Mouse (Mus musculus) kidney, postnatal 4 days (tissue): ENCODE data around the gene Meis2.

Experiments
- DNase-seq, 2 experiments: peaks; one replicate each; pipeline ENCODE4 v3.0.0; 2021; ENCODE audit warnings: mixed read lengths in 2 of 2

The Meis2 gene

DNA sequence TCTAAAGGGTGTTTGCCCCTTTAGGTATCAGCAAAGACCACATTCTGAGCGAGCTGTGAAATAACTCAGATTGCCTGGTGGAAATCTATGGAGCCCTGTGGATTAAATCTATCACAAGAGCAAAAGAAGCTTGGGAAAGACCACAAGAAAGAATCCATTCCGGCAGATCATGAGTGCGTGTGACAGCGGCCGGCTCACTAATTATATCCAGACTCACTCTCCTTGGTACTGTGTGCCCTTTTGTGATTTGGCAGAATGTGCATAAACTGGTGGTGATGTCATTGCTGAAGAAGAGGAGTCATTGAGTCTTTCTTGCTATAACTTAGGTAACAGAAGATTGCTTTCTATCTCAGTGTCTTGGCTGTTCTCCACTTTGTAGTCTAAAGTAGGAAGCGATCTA lies 172.5 kb downstream of the Meis2 start:
- no peak for DNase-seq

DNA sequence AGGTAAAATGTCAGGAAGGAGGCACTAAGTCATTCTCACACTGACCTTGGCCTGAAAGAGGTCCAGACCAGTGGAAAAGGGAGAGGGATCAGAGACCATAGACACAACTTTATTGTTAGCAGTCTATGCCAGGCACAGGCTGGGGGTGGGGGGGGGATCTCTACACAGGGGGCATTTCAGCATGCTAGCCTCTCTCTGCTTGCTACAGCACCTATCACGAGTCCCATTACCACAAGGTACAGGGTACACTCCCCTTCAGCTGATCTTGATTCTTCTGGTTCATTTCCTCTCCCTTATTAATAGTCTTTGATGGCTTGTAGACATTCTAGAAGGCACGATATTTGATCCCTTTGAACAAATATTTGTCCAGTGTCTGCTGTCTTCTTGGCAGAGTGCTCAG lies 174.9 kb downstream of the Meis2 start:
- no peak for DNase-seq

DNA sequence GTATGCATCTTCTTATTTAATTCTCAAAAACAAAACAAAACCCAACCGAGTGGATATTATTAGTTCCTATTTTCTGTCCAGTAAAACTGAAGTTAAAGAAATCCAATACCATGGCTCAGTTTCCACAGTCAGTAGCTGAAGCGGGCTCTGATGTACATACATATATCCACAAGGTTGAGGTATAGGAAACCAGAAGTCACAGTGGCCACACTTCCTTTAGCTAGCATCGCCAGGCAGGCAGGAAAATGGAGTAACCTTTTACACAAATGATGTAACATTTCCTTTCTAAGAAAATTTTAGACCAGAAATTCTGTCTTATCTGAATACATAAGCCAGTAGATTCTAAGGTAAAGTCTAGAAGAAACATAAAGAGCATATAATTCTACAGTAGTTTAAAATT lies 175.6 kb downstream of the Meis2 start:
- DNase-seq, result no peak

DNA sequence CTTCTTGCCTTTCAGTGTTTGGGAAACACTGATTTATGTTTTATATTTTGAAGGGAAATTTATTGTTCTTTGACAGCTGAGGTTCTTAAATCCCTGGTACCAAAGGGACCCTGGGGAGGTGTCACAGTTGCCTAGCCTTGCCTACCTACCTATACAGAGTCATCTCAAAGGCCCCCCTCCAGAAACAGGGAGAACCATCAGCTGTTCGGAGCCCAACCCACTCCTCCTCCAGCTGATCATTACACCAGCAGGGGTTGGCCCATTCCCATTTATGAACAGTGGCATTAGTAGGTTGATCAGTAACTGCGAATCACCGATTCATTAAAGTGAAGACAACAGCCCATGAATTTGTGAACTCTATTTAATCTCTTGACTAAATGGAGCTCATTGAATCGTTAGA lies 176.4 kb downstream of the Meis2 start:
- no peak for DNase-seq

DNA sequence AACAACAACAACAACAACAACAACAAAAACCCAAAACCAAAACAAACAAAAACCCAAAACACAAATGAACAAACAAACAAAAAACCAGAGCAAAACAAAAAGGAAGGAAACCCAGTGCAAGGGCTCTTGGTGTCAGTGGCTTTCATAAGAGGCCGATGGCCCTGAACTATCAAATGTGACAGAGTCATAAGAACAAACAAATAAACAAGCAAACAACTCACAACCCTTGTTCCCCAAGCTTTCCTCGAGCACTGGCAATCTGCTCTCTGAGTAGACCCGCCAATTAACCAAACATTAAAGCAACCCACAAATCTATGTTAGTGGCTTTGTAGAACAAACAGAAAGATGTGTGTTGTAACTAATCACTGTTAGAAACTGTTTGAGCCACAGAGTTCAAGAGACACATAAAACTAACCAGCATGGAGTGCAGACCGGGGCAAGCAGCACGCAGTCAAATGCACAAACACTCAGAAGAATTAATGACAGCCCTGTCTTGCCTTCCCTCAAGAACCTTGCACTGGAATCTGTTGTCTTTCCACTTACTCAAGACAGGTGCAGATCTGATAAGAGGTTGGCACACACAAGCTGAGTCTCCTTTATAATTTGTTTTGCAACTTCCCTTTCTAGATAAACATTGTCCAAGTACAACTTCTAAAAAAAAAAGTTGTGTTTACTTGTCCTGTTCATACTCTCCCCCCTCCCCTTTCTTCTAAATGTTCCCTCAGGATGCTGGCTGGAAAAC lies 177.1 kb downstream of the Meis2 start:
- no peak for DNase-seq

- no peak for DNase-seq
These were observed 178.0 kb downstream of the Meis2 start for GRCm38 (mm10) chr2:115887631-115888030.

DNA sequence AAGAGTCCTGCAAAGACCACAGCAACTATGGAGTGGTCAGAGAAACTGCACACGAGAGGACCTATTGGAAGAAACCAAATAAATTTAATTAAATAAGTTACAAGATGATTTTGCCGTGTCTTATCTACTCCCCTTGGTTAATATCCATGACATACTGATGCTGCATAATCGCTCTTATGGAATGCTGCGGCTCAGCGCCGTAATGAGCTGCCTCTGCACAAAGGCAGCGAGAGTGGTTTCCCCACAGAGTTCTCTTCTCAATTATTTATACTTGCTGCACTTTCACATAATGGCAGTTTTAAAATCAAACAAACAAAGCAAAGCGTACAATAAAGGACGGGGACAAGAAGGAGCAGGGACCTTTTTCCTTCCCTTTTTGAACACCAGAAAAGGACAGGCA lies 181.5 kb downstream of the Meis2 start:
- no peak for DNase-seq

GRCm38 (mm10) chr2:115883520-115883919 lies 182.1 kb downstream of the Meis2 start:
- no peak for DNase-seq

GRCm38 (mm10) chr2:115875802-115876531 lies 189.7 kb downstream of the Meis2 start:
- peak; percentile 30 to 47 for DNase-seq

- peak; percentile 56 to 72 for DNase-seq
These were observed 192.8 kb downstream of the Meis2 start for GRCm38 (mm10) chr2:115872851-115873250.

DNA sequence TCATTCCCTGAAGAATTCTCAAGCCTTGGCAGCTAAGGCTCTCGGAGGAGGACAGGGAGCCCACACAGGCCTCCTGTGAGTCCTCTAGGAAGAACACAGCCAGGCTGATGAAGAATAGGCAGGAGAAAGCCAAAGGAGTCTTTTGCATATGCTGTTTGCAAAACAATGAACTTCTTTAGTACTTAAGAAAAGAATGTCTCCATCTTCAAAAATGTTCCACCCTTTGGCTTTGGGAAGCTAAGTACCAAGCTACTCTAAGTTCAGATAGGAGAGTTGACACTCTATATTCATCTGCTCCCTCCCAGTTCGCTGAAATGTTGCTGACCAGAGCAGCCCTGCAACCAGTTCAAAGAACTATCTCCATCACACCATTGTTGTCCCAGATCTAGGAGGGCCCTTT lies 195.7 kb downstream of the Meis2 start:
- DNase-seq, result no peak

GRCm38 (mm10) chr2:115860600-115861347 lies 204.9 kb downstream of the Meis2 start:
- peak; percentile 74 to 84 for DNase-seq

DNA sequence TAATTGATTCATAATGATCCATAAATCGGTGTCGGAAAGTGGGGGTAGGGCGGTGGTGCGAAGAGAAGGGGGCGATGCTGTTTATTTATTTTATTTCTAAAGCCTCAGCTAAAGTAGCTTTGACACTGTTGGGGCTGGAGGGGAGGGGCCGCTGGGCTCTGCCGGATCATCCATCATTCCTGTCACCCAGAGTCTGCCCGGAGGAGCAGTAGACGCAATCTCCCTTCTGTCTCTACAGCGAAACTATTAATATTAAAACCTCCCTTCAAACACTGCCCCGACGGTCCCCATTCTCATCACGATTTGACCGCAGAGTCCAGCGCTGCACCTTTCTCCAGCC lies 205.5 kb downstream of the Meis2 start:
- peak; percentile 73 to 84 for DNase-seq

- DNase-seq, result peak; percentile 75 to 84
These were observed 206.1 kb downstream of the Meis2 start for GRCm38 (mm10) chr2:115859371-115860140.

- peak in 1 of 2 experiments; percentile 10 for DNase-seq
These were observed 206.7 kb downstream of the Meis2 start for GRCm38 (mm10) chr2:115858927-115859326.

DNA sequence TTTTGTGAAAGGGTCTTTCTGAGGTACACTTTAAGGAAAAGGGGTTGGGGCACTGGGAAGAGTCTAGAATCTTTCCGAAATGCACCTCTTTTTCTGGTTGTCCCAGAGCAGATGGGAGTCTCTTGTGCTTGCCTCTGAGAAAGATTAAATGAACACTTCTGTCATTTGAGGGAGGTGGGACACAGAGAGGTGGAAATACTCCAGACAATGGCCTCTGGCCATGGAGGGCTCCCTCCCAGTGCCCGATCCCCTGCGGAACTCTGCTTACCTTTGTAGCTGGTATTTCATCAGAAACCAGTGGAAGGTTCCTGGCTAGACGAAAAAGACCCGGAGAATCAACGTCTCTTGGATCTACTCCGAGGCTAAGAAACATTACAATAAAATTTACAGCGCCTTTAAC lies 207.4 kb downstream of the Meis2 start:
- DNase-seq, result peak; percentile 20 to 44

- peak; percentile 16 to 29 for DNase-seq
These were observed 208.2 kb downstream of the Meis2 start for GRCm38 (mm10) chr2:115857123-115858080.

- DNase-seq, result peak in 1 of 2 experiments; percentile 42
These were observed 209.1 kb downstream of the Meis2 start for GRCm38 (mm10) chr2:115856401-115857073.

- DNase-seq, result peak; percentile 95
These were observed 209.9 kb downstream of the Meis2 start for GRCm38 (mm10) chr2:115855511-115856400.

DNA sequence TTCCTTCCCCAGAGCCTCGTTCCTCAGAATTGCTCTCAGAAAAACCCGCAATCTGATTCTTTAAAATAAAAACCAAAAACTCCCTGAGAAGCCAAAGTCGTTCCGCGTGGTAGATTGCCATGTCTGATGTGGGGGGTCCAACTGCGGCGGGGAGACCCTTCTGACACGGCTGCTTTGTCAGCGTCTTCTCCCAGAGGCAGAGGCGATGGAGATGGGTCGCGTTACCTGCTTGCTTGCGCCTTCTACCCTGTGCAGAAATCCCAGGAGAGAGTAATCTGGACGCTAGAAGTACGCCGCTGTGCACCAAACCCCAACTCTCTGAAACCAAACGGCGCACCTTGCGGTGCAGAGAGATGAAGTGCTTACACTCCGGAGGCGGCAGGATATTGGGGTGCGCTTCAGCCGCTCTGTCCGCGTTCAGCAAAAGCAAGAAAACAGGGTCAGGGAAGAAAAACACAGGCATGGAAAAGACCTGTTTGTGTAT lies 210.8 kb downstream of the Meis2 start:
- peak; percentile 41 to 57 for DNase-seq
